Comparison of ENCODE assay signal across 8 mouse cellular contexts in the genomic region with DNA sequence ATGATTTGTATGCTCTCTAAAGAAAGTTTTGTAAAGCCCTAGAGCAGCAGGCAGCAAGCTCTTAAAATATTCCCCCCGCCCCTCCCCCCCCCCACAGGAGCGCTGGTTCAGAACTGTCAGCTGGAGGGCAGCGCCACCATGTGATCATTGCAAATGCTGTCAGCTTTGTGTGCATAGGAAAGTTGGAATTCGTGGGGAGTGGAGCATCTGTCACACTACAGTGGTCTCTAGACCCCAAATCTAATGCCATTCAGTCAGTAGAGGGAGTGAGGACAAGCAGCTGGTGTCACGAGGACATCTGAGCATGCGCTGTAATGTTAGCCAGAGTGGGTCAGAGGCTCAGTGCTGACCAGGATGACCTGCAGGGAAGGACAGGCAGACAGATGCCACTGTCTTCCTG. TPM values are rescaled to one million over a fixed set of nuclear protein-coding genes. Genes with fewer than 3 reads are reported as not detected.
DNase-seq lines count a peak whose midpoint lies in the region; ATAC-seq and TF ChIP-seq lines count a peak whose summit lies in the region.

No protein-coding gene starts in this region.

- DNase-seq in frontal cortex, postnatal 10 days (ENCODE audit: low spot score in 2 of 2), result no peak
- peak; percentile 93 for DNase-seq in midbrain, embryonic 11.5 days (ENCODE audit: low spot score, missing footprints)
- peak; percentile 66 for DNase-seq in forebrain, postnatal 0 days
- DNase-seq in MN1 (ENCODE audit: low spot score), result no peak

- H3K36me3 ChIP-seq in midbrain, embryonic 11.5 days (ENCODE audit: control insufficient read depth, insufficient read depth, low read length), result no peaks in the 10 kb centered on the region
- H3K36me3 ChIP-seq in midbrain, embryonic 15.5 days (replicated peaks), result no peaks in the 10 kb centered on the region
- H3K36me3 ChIP-seq in forebrain, postnatal 0 days (ENCODE audit: insufficient read depth), result no peaks in the 10 kb centered on the region; the same call in 1 of the 2 replicates
- no peaks in the 10 kb centered on the region for H3K36me3 ChIP-seq in neural tube, embryonic 13.5 days
- H3K36me3 ChIP-seq in intestine, embryonic 15.5 days, result no peaks in the 10 kb centered on the region

- WGBS in midbrain, embryonic 11.5 days, result 7% methylated on average over 6 of the region's 6 CpGs
- 8% methylated on average over 6 of the region's 6 CpGs for WGBS in midbrain, embryonic 15.5 days
- 16% methylated on average over 6 of the region's 6 CpGs for WGBS in forebrain, postnatal 0 days
- WGBS in neural tube, embryonic 13.5 days, result 11% methylated on average over 6 of the region's 6 CpGs
- WGBS in intestine, embryonic 15.5 days, result 28% methylated on average over 6 of the region's 6 CpGs

- no peaks in the 10 kb centered on the region for H3K27me3 ChIP-seq in midbrain, embryonic 11.5 days (ENCODE audit: control insufficient read depth, insufficient read depth, low read length)
- no peaks in the 10 kb centered on the region for H3K27me3 ChIP-seq in midbrain, embryonic 15.5 days (replicated peaks)
- H3K27me3 ChIP-seq in forebrain, postnatal 0 days (ENCODE audit: insufficient read depth, low read length), result no peaks in the 10 kb centered on the region
- H3K27me3 ChIP-seq in neural tube, embryonic 13.5 days, result peaks cover 7% of the 10 kb centered on the region
- no peaks in the 10 kb centered on the region for H3K27me3 ChIP-seq in intestine, embryonic 15.5 days (replicated peaks)

- no peak overlapping the region for H3K27ac ChIP-seq in midbrain, embryonic 11.5 days (ENCODE audit: low read depth, low read length)
- H3K27ac ChIP-seq in midbrain, embryonic 15.5 days, result no peak overlapping the region
- no peak overlapping the region for H3K27ac ChIP-seq in forebrain, postnatal 0 days (ENCODE audit: low read depth, low read length)
- H3K27ac ChIP-seq in neural tube, embryonic 13.5 days (replicated peaks), result no peak overlapping the region
- H3K27ac ChIP-seq in intestine, embryonic 15.5 days, result no peak overlapping the region

- H3K9ac ChIP-seq in midbrain, embryonic 11.5 days (ENCODE audit: low read length), result no peak overlapping the region
- H3K9ac ChIP-seq in midbrain, embryonic 15.5 days, result no peak overlapping the region
- no peak overlapping the region for H3K9ac ChIP-seq in forebrain, postnatal 0 days
- H3K9ac ChIP-seq in neural tube, embryonic 13.5 days, result no peak overlapping the region
- no peak overlapping the region for H3K9ac ChIP-seq in intestine, embryonic 15.5 days

- H3K4me2 ChIP-seq in midbrain, embryonic 11.5 days, result no peak overlapping the region
- no peak overlapping the region for H3K4me2 ChIP-seq in midbrain, embryonic 15.5 days
- no peak overlapping the region for H3K4me2 ChIP-seq in forebrain, postnatal 0 days (ENCODE audit: low read depth)
- H3K4me2 ChIP-seq in neural tube, embryonic 13.5 days, result no peak overlapping the region
- no peak overlapping the region for H3K4me2 ChIP-seq in intestine, embryonic 15.5 days (replicated peaks)

- peak; percentile 69 for TF ChIP-seq CTCF in forebrain, postnatal 0 days (IDR thresholded peaks at IDR 0.05; ENCODE audit: low read depth)

- peaks cover 23% of the 10 kb centered on the region for H3K4me1 ChIP-seq in midbrain, embryonic 11.5 days (ENCODE audit: control insufficient read depth, insufficient read depth, low read length)
- peaks cover 6% of the 10 kb centered on the region; the same call in 1 of the 2 replicates for H3K4me1 ChIP-seq in midbrain, embryonic 15.5 days
- H3K4me1 ChIP-seq in forebrain, postnatal 0 days (ENCODE audit: insufficient read depth), result no peaks in the 10 kb centered on the region
- peaks cover 28% of the 10 kb centered on the region for H3K4me1 ChIP-seq in neural tube, embryonic 13.5 days (replicated peaks)
- H3K4me1 ChIP-seq in intestine, embryonic 15.5 days (replicated peaks), result no peaks in the 10 kb centered on the region

- no peak overlapping the region for H3K4me3 ChIP-seq in midbrain, embryonic 11.5 days (ENCODE audit: low read depth, low read length)
- H3K4me3 ChIP-seq in midbrain, embryonic 15.5 days, result no peak overlapping the region
- H3K4me3 ChIP-seq in forebrain, postnatal 0 days (ENCODE audit: low read depth, low read length), result no peak overlapping the region
- H3K4me3 ChIP-seq in neural tube, embryonic 13.5 days, result no peak overlapping the region
- H3K4me3 ChIP-seq in intestine, embryonic 15.5 days (replicated peaks), result no peak overlapping the region

- no peaks in the 10 kb centered on the region for H3K9me3 ChIP-seq in midbrain, embryonic 11.5 days (ENCODE audit: control insufficient read depth, low read length)
- H3K9me3 ChIP-seq in midbrain, embryonic 15.5 days, result no peaks in the 10 kb centered on the region
- no peaks in the 10 kb centered on the region for H3K9me3 ChIP-seq in forebrain, postnatal 0 days (ENCODE audit: low read length)
- no peaks in the 10 kb centered on the region for H3K9me3 ChIP-seq in neural tube, embryonic 13.5 days
- no peaks in the 10 kb centered on the region for H3K9me3 ChIP-seq in intestine, embryonic 15.5 days

- ATAC-seq in frontal cortex, adult (ENCODE audit: low TSS enrichment), result peak; percentile 75
- ATAC-seq in midbrain, embryonic 11.5 days (ENCODE audit: low FRiP score), result peak; percentile 77
- no peak for ATAC-seq in midbrain, embryonic 15.5 days (replicated peaks)
- ATAC-seq in forebrain, postnatal 0 days, result peak; percentile 66
- peak; percentile 40; the same call in 1 of the 2 replicates for ATAC-seq in neural tube, embryonic 13.5 days (ENCODE audit: low read depth)
- no peak for ATAC-seq in intestine, embryonic 15.5 days

RNA-seq across cellular contexts. Expression of a gene that starts 42.9 kb away (rescaled TPM):
- polyA plus RNA-seq in midbrain, embryonic 11.5 days (2014; fragmentation: Nextera tagmentation; extraction: Ambion mirVana), result 16.2 and 17.5 TPM in 2 replicates
- 8.6 TPM in 2 replicates for polyA plus RNA-seq in midbrain, embryonic 15.5 days (2015; fragmentation: Nextera tagmentation; extraction: Ambion mirVana)
- total RNA-seq in forebrain, postnatal 0 days (2014; rRNA removed), result 12.9 and 13.3 TPM in 2 replicates
- 4.7 and 6.0 TPM in 2 replicates for polyA plus RNA-seq in forebrain, postnatal 0 days (2015; fragmentation: Nextera tagmentation; extraction: Ambion mirVana)
- 9.1 and 9.3 TPM in 2 replicates for polyA plus RNA-seq in neural tube, embryonic 13.5 days (2015; fragmentation: Nextera tagmentation; extraction: Ambion mirVana)
- polyA plus RNA-seq in intestine, embryonic 15.5 days (2015; fragmentation: Nextera tagmentation; extraction: Ambion mirVana), result 10.6 and 12.3 TPM in 2 replicates

RNA-seq across cellular contexts. Expression of a gene that starts 43.0 kb away (rescaled TPM):
- polyA plus RNA-seq in midbrain, embryonic 11.5 days (2014; fragmentation: Nextera tagmentation; extraction: Ambion mirVana), result 2.5 and 3.4 TPM in 2 replicates
- 2.9 and 4.7 TPM in 2 replicates for polyA plus RNA-seq in midbrain, embryonic 15.5 days (2015; fragmentation: Nextera tagmentation; extraction: Ambion mirVana)
- 2.2 and 3.0 TPM in 2 replicates for total RNA-seq in forebrain, postnatal 0 days (2014; rRNA removed)
- 1.5 and 2.6 TPM in 2 replicates for polyA plus RNA-seq in forebrain, postnatal 0 days (2015; fragmentation: Nextera tagmentation; extraction: Ambion mirVana)
- polyA plus RNA-seq in neural tube, embryonic 13.5 days (2015; fragmentation: Nextera tagmentation; extraction: Ambion mirVana), result 2.7 and 3.0 TPM in 2 replicates
- 2.7 and 3.8 TPM in 2 replicates for polyA plus RNA-seq in intestine, embryonic 15.5 days (2015; fragmentation: Nextera tagmentation; extraction: Ambion mirVana)

Comparison
In these comparisons a context has a peak if more than half of its experiments do, and no peak if none do; other contexts are left out.
1. ATAC-seq: peak in frontal cortex, adult (single experiment), midbrain, embryonic 11.5 days (single experiment), forebrain, postnatal 0 days (single experiment) and neural tube, embryonic 13.5 days (single experiment); none in midbrain, embryonic 15.5 days (single experiment) and intestine, embryonic 15.5 days (single experiment).
2. DNase-seq: peak in midbrain, embryonic 11.5 days (single experiment) and forebrain, postnatal 0 days (single experiment); none in frontal cortex, postnatal 10 days (0 of 2) and MN1 (single experiment).